Mouse (Mus musculus) embryo, embryonic 10 days (tissue): ENCODE measurements around the gene Fads2.

ENCODE experiments used
- DNase-seq: peaks from one replicate; pipeline ENCODE4 v3.0.0-alpha.2; 2015; ENCODE audit warnings: low spot score

Fads2 gene

GRCm38 (mm10) chr19:10041388-10042148 lies 60.0 kb downstream of the Fads2 start, which contains the start of gene Fads3:
Fads3 (plus strand) TSS chr19:10041569.
- DNase-seq, result peak; percentile 86

GRCm38 (mm10) chr19:10040866-10041387 lies 60.6 kb downstream of the Fads2 start:
- peak; percentile 19 for DNase-seq

- DNase-seq, result no peak
These were observed 61.9 kb downstream of the Fads2 start for GRCm38 (mm10) chr19:10039615-10040014.

- DNase-seq, result no peak
These were observed 62.6 kb downstream of the Fads2 start for GRCm38 (mm10) chr19:10038910-10039309.

- DNase-seq, result no peak
These were observed 63.2 kb downstream of the Fads2 start for GRCm38 (mm10) chr19:10038364-10038763.

- no peak for DNase-seq
These were observed 64.0 kb downstream of the Fads2 start for GRCm38 (mm10) chr19:10037534-10037933.

- DNase-seq, result peak; percentile 85
These were observed 66.6 kb downstream of the Fads2 start for GRCm38 (mm10) chr19:10034785-10035447.

- DNase-seq, result no peak
These were observed 67.2 kb downstream of the Fads2 start for GRCm38 (mm10) chr19:10034356-10034755.

GRCm38 (mm10) chr19:10033211-10033973 lies 68.2 kb downstream of the Fads2 start:
- DNase-seq, result peak; percentile 78

- no peak for DNase-seq
These were observed 71.8 kb downstream of the Fads2 start for GRCm38 (mm10) chr19:10029746-10030145.

GRCm38 (mm10) chr19:10025169-10025875 lies 76.2 kb downstream of the Fads2 start:
- peak; percentile 53 for DNase-seq

- DNase-seq, result no peak
These were observed 78.2 kb downstream of the Fads2 start for GRCm38 (mm10) chr19:10023304-10023758.

GRCm38 (mm10) chr19:10022414-10023303 lies 78.9 kb downstream of the Fads2 start:
- DNase-seq, result peak; percentile 55

GRCm38 (mm10) chr19:10021981-10022380 lies 79.6 kb downstream of the Fads2 start:
- no peak for DNase-seq

GRCm38 (mm10) chr19:10019214-10019760 lies 82.3 kb downstream of the Fads2 start:
- DNase-seq, result no peak

- no peak for DNase-seq
These were observed 83.1 kb downstream of the Fads2 start for GRCm38 (mm10) chr19:10018527-10018818.

- DNase-seq, result peak; percentile 92
These were observed 83.7 kb downstream of the Fads2 start for GRCm38 (mm10) chr19:10017637-10018526.

- no peak for DNase-seq
These were observed 85.4 kb downstream of the Fads2 start for GRCm38 (mm10) chr19:10016151-10016550.

- DNase-seq, result no peak
These were observed 86.1 kb downstream of the Fads2 start for GRCm38 (mm10) chr19:10015442-10015841.
